Mouse (Mus musculus) intestine, embryonic 14.5 days (tissue): Measurements from ENCODE around the gene Fzr1. TPM values are rescaled to one million over a fixed set of nuclear protein-coding genes. Genes with fewer than 3 reads are reported as not detected.

ENCODE experiments used
- ATAC-seq: fragments of 200-750 bp; cut with Nextera tagmentation; replicated peaks from 2 replicates; pipeline ENCODE4 v1.8.0; 2017; ENCODE audit warnings: low read depth, moderate number of reproducible peaks, moderate TSS enrichment, moderate library complexity; ENCODE audit not compliant: low FRiP score, low TSS enrichment
- DNase-seq: peaks from one replicate; pipeline ENCODE4 v3.0.0-alpha.2; 2018; ENCODE audit warnings: low spot score
- H3K27ac ChIP-seq: fragments of 300-500 bp; sonication (generic); 2 replicates; pipeline ENCODE4 v1.5.1; 2014; ENCODE audit warnings: low read depth, mild to moderate bottlenecking, control low read depth
- H3K27me3 ChIP-seq: fragments of 300-500 bp; sonication (generic); replicated peaks from 2 replicates; pipeline ENCODE4 v1.6.1; 2014; ENCODE audit warnings: low read length, control low read depth; ENCODE audit not compliant: control insufficient read depth, insufficient read depth
- H3K36me3 ChIP-seq: fragments of 300-500 bp; sonication (generic); 2 replicates; pipeline ENCODE4 v1.6.1; 2014; ENCODE audit warnings: low read length, control low read depth; ENCODE audit not compliant: control insufficient read depth, insufficient read depth
- H3K4me1 ChIP-seq: fragments of 300-500 bp; sonication (generic); replicated peaks from 2 replicates; pipeline ENCODE4 v1.6.1; 2014; ENCODE audit warnings: low read length, control low read depth, mixed read lengths; ENCODE audit not compliant: control insufficient read depth, insufficient read depth
- H3K4me2 ChIP-seq: fragments of 300-500 bp; sonication (generic); 2 replicates; pipeline ENCODE4 v1.6.1; 2014; ENCODE audit warnings: low read length
- H3K4me3 ChIP-seq: fragments of 300-500 bp; sonication (generic); 2 replicates; pipeline ENCODE4 v1.5.1; 2014; ENCODE audit warnings: low read depth, low read length, control low read depth, mixed read lengths
- H3K9ac ChIP-seq: fragments of 300-500 bp; sonication (generic); 2 replicates; pipeline ENCODE4 v1.6.1; 2014; ENCODE audit warnings: mild to moderate bottlenecking, low read length
- H3K9me3 ChIP-seq: fragments of 300-500 bp; sonication (generic); 2 replicates; pipeline ENCODE4 v1.6.1; 2016; ENCODE audit warnings: low read length, control low read depth; ENCODE audit not compliant: control insufficient read depth
- WGBS: fragments of 180-500 bp; shearing (Covaris S2); extraction: QIAGEN DNeasy Blood & Tissue Kit; methylation state at CpG from one replicate; pipeline ENCODE4 v1.1.7; 2014; 5-methylcytosine and 5-hydroxymethylcytosine counted together
- polyA plus RNA-seq: library from polyadenylated mRNA; unstranded; fragments of >200 nt; fragmentation: Nextera tagmentation; extraction: Ambion mirVana; gene quantifications from 2 replicates; pipeline ENCODE4 v1.2.1, GENCODE M21; 2014

The Fzr1 gene
- polyA plus RNA-seq, 1 experiment from 2014 or later = 93.9 TPM

GRCm38 (mm10) chr10:81418216-81419070 is 40.1 kb upstream of the Fzr1 start:
- DNase-seq (no peak), ATAC-seq (no peak)
- no peaks in the 10 kb centered on the region for H3K27me3 ChIP-seq
- no peak overlapping the region for H3K27ac ChIP-seq
- H3K9ac ChIP-seq = no peak overlapping the region
- H3K4me2 ChIP-seq = no peak overlapping the region
- H3K4me3 ChIP-seq = no peak overlapping the region
- H3K36me3 ChIP-seq = peaks cover 13% of the 10 kb centered on the region; the same call in 1 of the 2 replicates
- no peaks in the 10 kb centered on the region for H3K9me3 ChIP-seq
- peaks cover 44% of the 10 kb centered on the region for H3K4me1 ChIP-seq
- WGBS = 57% methylated on average over 11 of the region's 11 CpGs

GRCm38 (mm10) chr10:81417227-81418215 is 39.2 kb upstream of the Fzr1 start:
- H3K4me2 ChIP-seq = peak overlapping the region; percentile 52
- 55% methylated on average over 12 of the region's 12 CpGs for WGBS
- H3K36me3 ChIP-seq = peaks cover 13% of the 10 kb centered on the region; the same call in 1 of the 2 replicates
- peak overlapping the region; percentile 52; the same call in 1 of the 2 replicates for H3K27ac ChIP-seq
- no peak for DNase-seq
- H3K9ac ChIP-seq = no peak overlapping the region
- no peaks in the 10 kb centered on the region for H3K27me3 ChIP-seq
- H3K4me1 ChIP-seq = peaks cover 54% of the 10 kb centered on the region
- peak overlapping the region; percentile 17 for H3K4me3 ChIP-seq
- H3K9me3 ChIP-seq = no peaks in the 10 kb centered on the region
- ATAC-seq = no peak

GRCm38 (mm10) chr10:81416581-81417226 is 38.4 kb upstream of the Fzr1 start:
- DNase-seq = peak; percentile 83
- H3K27me3 ChIP-seq = no peaks in the 10 kb centered on the region
- H3K27ac ChIP-seq = peak overlapping the region; percentile 52; the same call in 1 of the 2 replicates
- 0 out of 2 replicates have a peak overlapping the region, but pooled peaks have one; percentile 15 for H3K9ac ChIP-seq
- peaks cover 61% of the 10 kb centered on the region for H3K4me1 ChIP-seq
- peak overlapping the region; percentile 52 for H3K4me2 ChIP-seq
- peak overlapping the region; percentile 17 for H3K4me3 ChIP-seq
- no peaks in the 10 kb centered on the region for H3K9me3 ChIP-seq
- ATAC-seq = peak; percentile 65
- WGBS = 6% methylated on average over 19 of the region's 26 CpGs
- peaks cover 13% of the 10 kb centered on the region; the same call in 1 of the 2 replicates for H3K36me3 ChIP-seq

- no peak overlapping the region for H3K4me3 ChIP-seq
- no peak overlapping the region for H3K4me2 ChIP-seq
- no peak overlapping the region for H3K9ac ChIP-seq
- peaks cover 13% of the 10 kb centered on the region; the same call in 1 of the 2 replicates for H3K36me3 ChIP-seq
- no peaks in the 10 kb centered on the region for H3K9me3 ChIP-seq
- DNase-seq (no peak), ATAC-seq (no peak)
- H3K4me1 ChIP-seq = peaks cover 71% of the 10 kb centered on the region
- 67% methylated on average over 17 of the region's 17 CpGs for WGBS
- H3K27me3 ChIP-seq = no peaks in the 10 kb centered on the region
- H3K27ac ChIP-seq = 0 out of 2 replicates have a peak overlapping the region, but pooled peaks have one; percentile 17
Observed at GRCm38 (mm10) chr10:81415549-81416310, 37.4 kb upstream of the Fzr1 start.

DNA sequence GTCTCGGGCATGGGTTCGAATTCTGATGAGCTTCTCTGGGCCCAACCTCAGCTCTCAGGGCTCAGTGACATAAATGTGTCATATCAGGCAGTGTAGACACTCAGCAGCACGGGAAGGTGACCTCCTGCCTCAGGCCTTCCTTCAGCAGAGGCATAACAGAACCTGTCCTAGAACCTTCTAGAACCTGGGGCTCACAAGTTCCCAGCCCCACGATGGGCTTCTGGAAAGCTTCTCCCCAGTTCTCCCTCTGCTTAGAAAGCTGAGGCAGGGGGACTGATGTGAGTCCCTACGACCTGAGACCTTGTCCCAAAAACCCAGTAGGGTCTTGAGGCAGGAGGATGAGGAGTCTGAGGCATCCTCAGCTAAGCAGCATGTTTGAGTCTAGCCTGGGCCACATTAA is 36.8 kb upstream of the Fzr1 start:
- no peaks in the 10 kb centered on the region for H3K9me3 ChIP-seq

GRCm38 (mm10) chr10:81414682-81415081 is 36.4 kb upstream of the Fzr1 start:
- DNase-seq (no peak), ATAC-seq (no peak)
- Histone ChIP-seq H3K36me3 (0 out of 2 replicates have a peak, but pooled peaks cover 10% of the 10 kb centered on the region), H3K9ac (no peak overlapping the region), H3K4me2 (no peak overlapping the region), H3K27me3 (no peaks in the 10 kb centered on the region), H3K9me3 (no peaks in the 10 kb centered on the region), H3K27ac (no peak overlapping the region), H3K4me1 (peaks cover 81% of the 10 kb centered on the region), H3K4me3 (no peak overlapping the region)

More for the DNA sequence above, 36.8 kb upstream of the Fzr1 start:
- Histone ChIP-seq H3K27ac (no peak overlapping the region), H3K27me3 (no peaks in the 10 kb centered on the region), H3K4me1 (peaks cover 77% of the 10 kb centered on the region), H3K9ac (no peak overlapping the region), H3K36me3 (0 out of 2 replicates have a peak, but pooled peaks cover 13% of the 10 kb centered on the region), H3K4me2 (no peak overlapping the region), H3K4me3 (no peak overlapping the region)
- no peak for ATAC-seq
- DNase-seq = no peak
- WGBS = 81% methylated on average over 5 of the region's 5 CpGs

DNA sequence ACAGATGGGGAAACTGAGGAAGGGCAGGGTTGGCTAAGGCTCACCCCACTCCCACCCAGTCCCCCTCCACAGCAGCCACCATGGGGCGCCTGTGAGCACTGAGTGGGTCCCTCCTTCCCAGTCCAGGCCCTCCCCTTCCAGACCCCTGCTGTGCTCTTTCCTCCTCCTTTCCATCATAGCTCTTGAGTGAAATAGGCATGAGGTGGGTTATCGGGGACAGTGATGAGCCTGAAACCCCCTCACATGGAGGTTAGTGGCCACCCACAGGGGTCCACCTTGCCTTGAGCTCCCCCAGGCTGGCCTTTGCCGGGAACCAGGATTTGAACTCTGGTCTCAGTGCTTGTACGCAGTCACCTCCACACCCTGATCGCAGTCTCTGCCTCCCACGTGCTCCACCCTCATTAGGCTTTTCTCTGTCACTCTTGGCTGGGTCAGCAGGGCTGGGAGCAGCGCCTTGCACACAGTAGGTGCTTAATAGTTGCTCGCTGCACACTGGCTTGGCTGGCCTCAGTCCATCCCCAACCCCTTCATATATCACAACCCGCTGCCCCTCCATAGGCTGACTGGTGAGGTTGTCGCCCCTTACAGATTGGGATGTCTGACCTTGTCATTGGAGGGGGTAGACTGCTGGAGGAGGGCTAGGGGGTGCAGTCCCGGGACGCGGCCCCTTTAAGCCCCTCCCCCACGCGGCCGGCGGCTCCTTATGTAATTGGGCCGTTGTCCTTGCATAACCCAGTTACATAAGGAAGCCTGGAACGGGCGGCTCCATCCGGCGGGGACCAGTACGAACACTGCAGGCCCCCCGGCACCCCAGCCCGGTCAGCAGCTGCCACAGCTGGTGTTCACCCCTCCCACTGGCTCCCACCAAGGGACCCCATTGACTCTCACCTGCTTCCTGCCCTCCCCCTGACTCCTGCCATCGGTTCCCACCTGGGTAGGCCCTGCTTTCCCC is 35.3 kb upstream of the Fzr1 start:
- Histone ChIP-seq H3K36me3 (0 out of 2 replicates have a peak, but pooled peaks cover 6% of the 10 kb centered on the region), H3K27me3 (no peaks in the 10 kb centered on the region), H3K4me3 (no peak overlapping the region), H3K9ac (peak overlapping the region; percentile 18; the same call in 1 of the 2 replicates), H3K27ac (peak overlapping the region; percentile 23; the same call in 1 of the 2 replicates), H3K9me3 (no peaks in the 10 kb centered on the region), H3K4me1 (peaks cover 87% of the 10 kb centered on the region), H3K4me2 (peak overlapping the region; percentile 30)
- DNase-seq (peak; percentile 78), ATAC-seq (0 out of 2 replicates have a peak, but pooled peaks have one; percentile 10)
- WGBS = 29% methylated on average over 26 of the region's 26 CpGs
